Mouse (Mus musculus): ENCODE measurements around the gene Klra2. TPM values are rescaled to one million over a fixed set of nuclear protein-coding genes. Genes with fewer than 3 reads are reported as not detected.
"Not testable (repeated sequence)": the region's sequence is repeated elsewhere in the genome, so short reads cannot be mapped to it uniquely, and the experiment has no call there.

Klra2 gene
- total RNA-seq (2014; rRNA removed): 0.11 TPM in 1 of 2 replicates, not detected in the other
- 0.13 and 0.15 TPM in 2 replicates for polyA plus RNA-seq (2015; fragmentation: Nextera tagmentation; extraction: Ambion mirVana)

- 92% methylated on average over 2 of the region's 2 CpGs for WGBS
- no peaks in the 10 kb centered on the region for H3K27me3 ChIP-seq (ENCODE audit: insufficient read depth, low read length)
- no peak for TF ChIP-seq CTCF (IDR thresholded peaks at IDR 0.05; ENCODE audit: low read depth)
Observed at GRCm38 (mm10) chr6:131247206-131247605, at the start of gene Klra2. Gene Klra2 (minus strand): TSS chr6:131247362.

GRCm38 (mm10) chr6:131294435-131295112 lies 47.4 kb upstream of the Klra2 start:
- Histone ChIP-seq H3K4me2 (ENCODE audit: low read depth, low read length) (no peak overlapping the region), H3K9ac (replicated peaks; ENCODE audit: low read length) (no peak overlapping the region), H3K4me3 (ENCODE audit: low read length) (no peak overlapping the region), H3K27ac (no peak overlapping the region), H3K4me1 (ENCODE audit: insufficient read depth, low read length) (0 out of 2 replicates have a peak, but pooled peaks cover 4% of the 10 kb centered on the region), H3K27me3 (ENCODE audit: insufficient read depth, low read length) (no peaks in the 10 kb centered on the region), H3K9me3 (ENCODE audit: low read length) (no peaks in the 10 kb centered on the region), H3K36me3 (ENCODE audit: insufficient read depth, low read length) (no peaks in the 10 kb centered on the region)
- no peak for TF ChIP-seq CTCF (IDR thresholded peaks at IDR 0.05; ENCODE audit: low read depth)
- WGBS: 87% methylated on average over 5 of the region's 5 CpGs
- DNase-seq (ENCODE audit: low spot score): no peak
- no peak for ATAC-seq

More at GRCm38 (mm10) chr6:131247206-131247605, at the start of gene Klra2:
- Histone ChIP-seq H3K4me2 (ENCODE audit: low read depth, low read length) (no peak within 1 kb of the TSS), H3K9me3 (ENCODE audit: low read length) (no peaks in the 10 kb centered on the region), H3K27ac (no peak within 1 kb of the TSS), H3K4me1 (ENCODE audit: insufficient read depth, low read length) (no peaks in the 10 kb centered on the region), H3K36me3 (ENCODE audit: insufficient read depth, low read length) (no peaks in the 10 kb centered on the region), H3K4me3 (ENCODE audit: low read length) (no peak within 1 kb of the TSS), H3K9ac (replicated peaks; ENCODE audit: low read length) (no peak within 1 kb of the TSS)
- DNase-seq (ENCODE audit: low spot score) (no peak), ATAC-seq (no peak)

GRCm38 (mm10) chr6:131293916-131294315 lies 46.8 kb upstream of the Klra2 start:
- ATAC-seq: no peak
- Histone ChIP-seq H3K27me3 (ENCODE audit: insufficient read depth, low read length) (no peaks in the 10 kb centered on the region), H3K4me1 (ENCODE audit: insufficient read depth, low read length) (0 out of 2 replicates have a peak, but pooled peaks cover 4% of the 10 kb centered on the region), H3K27ac (no peak overlapping the region), H3K36me3 (ENCODE audit: insufficient read depth, low read length) (no peaks in the 10 kb centered on the region), H3K9ac (replicated peaks; ENCODE audit: low read length) (no peak overlapping the region), H3K9me3 (ENCODE audit: low read length) (no peaks in the 10 kb centered on the region), H3K4me2 (ENCODE audit: low read depth, low read length) (peak overlapping the region; percentile 54), H3K4me3 (ENCODE audit: low read length) (peak overlapping the region; percentile 76)
- WGBS: 86% methylated on average over 5 of the region's 5 CpGs
- TF ChIP-seq CTCF (IDR thresholded peaks at IDR 0.05; ENCODE audit: low read depth): no peak
- no peak for DNase-seq (ENCODE audit: low spot score)

- 3% methylated on average over 51 of the region's 51 CpGs for WGBS
- peak; percentile 92 for ATAC-seq
- H3K27me3 ChIP-seq (ENCODE audit: insufficient read depth, low read length): no peaks in the 10 kb centered on the region
- peak within 1 kb of the TSS; percentile 76 for H3K4me3 ChIP-seq (ENCODE audit: low read length)
- H3K9ac ChIP-seq (replicated peaks; ENCODE audit: low read length): peak within 1 kb of the TSS; percentile 68
- 0 out of 2 replicates have a peak, but pooled peaks cover 4% of the 10 kb centered on the region for H3K4me1 ChIP-seq (ENCODE audit: insufficient read depth, low read length)
- peak; percentile 93 for DNase-seq (ENCODE audit: low spot score)
- peaks cover 3% of the 10 kb centered on the region; the same call in 1 of the 2 replicates for H3K36me3 ChIP-seq (ENCODE audit: insufficient read depth, low read length)
- TF ChIP-seq CTCF (IDR thresholded peaks at IDR 0.05; ENCODE audit: low read depth): no peak
- peak within 1 kb of the TSS; percentile 54 for H3K4me2 ChIP-seq (ENCODE audit: low read depth, low read length)
- H3K27ac ChIP-seq: peak within 1 kb of the TSS; percentile 80
- no peaks in the 10 kb centered on the region for H3K9me3 ChIP-seq (ENCODE audit: low read length)
Observed at GRCm38 (mm10) chr6:131292991-131293788, 46.0 kb upstream of the Klra2 start, which contains the start of gene Magohb. Gene Magohb (minus strand): TSS chr6:131293244.

- peak overlapping the region; percentile 68 for H3K9ac ChIP-seq (replicated peaks; ENCODE audit: low read length)
- H3K4me2 ChIP-seq (ENCODE audit: low read depth, low read length): peak overlapping the region; percentile 54
- peak overlapping the region; percentile 80 for H3K27ac ChIP-seq
- peaks cover 9% of the 10 kb centered on the region; the same call in 1 of the 2 replicates for H3K36me3 ChIP-seq (ENCODE audit: insufficient read depth, low read length)
- H3K4me1 ChIP-seq (ENCODE audit: insufficient read depth, low read length): 0 out of 2 replicates have a peak, but pooled peaks cover 4% of the 10 kb centered on the region
- TF ChIP-seq CTCF (IDR thresholded peaks at IDR 0.05; ENCODE audit: low read depth): no peak
- H3K27me3 ChIP-seq (ENCODE audit: insufficient read depth, low read length): no peaks in the 10 kb centered on the region
- no peaks in the 10 kb centered on the region for H3K9me3 ChIP-seq (ENCODE audit: low read length)
- DNase-seq (ENCODE audit: low spot score) (peak; percentile 30), ATAC-seq (peak; percentile 21; the same call in 1 of the 2 replicates)
- WGBS: 22% methylated on average over 10 of the region's 10 CpGs
- peak overlapping the region; percentile 76 for H3K4me3 ChIP-seq (ENCODE audit: low read length)
Observed at GRCm38 (mm10) chr6:131292276-131292990, 45.3 kb upstream of the Klra2 start.

- Histone ChIP-seq H3K36me3 (ENCODE audit: insufficient read depth, low read length) (peaks cover 16% of the 10 kb centered on the region; the same call in 1 of the 2 replicates), H3K4me3 (ENCODE audit: low read length) (no peak overlapping the region), H3K27me3 (ENCODE audit: insufficient read depth, low read length) (no peaks in the 10 kb centered on the region), H3K9ac (replicated peaks; ENCODE audit: low read length) (no peak overlapping the region), H3K4me1 (ENCODE audit: insufficient read depth, low read length) (0 out of 2 replicates have a peak, but pooled peaks cover 4% of the 10 kb centered on the region), H3K4me2 (ENCODE audit: low read depth, low read length) (no peak overlapping the region), H3K9me3 (ENCODE audit: low read length) (no peaks in the 10 kb centered on the region), H3K27ac (no peak overlapping the region)
- DNase-seq (ENCODE audit: low spot score): peak; percentile 75
- peak; percentile 64; the same call in 1 of the 2 replicates for ATAC-seq
- 11% methylated on average over 2 of the region's 2 CpGs for WGBS
- TF ChIP-seq CTCF (IDR thresholded peaks at IDR 0.05; ENCODE audit: low read depth): peak; percentile 71
Observed at GRCm38 (mm10) chr6:131290430-131290829, 43.3 kb upstream of the Klra2 start.

- not testable (repeated sequence) for H3K4me2 ChIP-seq (ENCODE audit: low read depth, low read length); H3K4me3 ChIP-seq (ENCODE audit: low read length); H3K36me3 ChIP-seq (ENCODE audit: insufficient read depth, low read length); H3K4me1 ChIP-seq (ENCODE audit: insufficient read depth, low read length); H3K9ac ChIP-seq (replicated peaks; ENCODE audit: low read length); ATAC-seq; H3K27ac ChIP-seq; H3K9me3 ChIP-seq (ENCODE audit: low read length); H3K27me3 ChIP-seq (ENCODE audit: insufficient read depth, low read length); DNase-seq (ENCODE audit: low spot score)
- WGBS: 94% methylated on average over 2 of the region's 2 CpGs
Observed at GRCm38 (mm10) chr6:131278160-131278559, 31.0 kb upstream of the Klra2 start.

All from hindbrain, postnatal 0 days (tissue).